Mouse (Mus musculus) megakaryocyte, embryonic 14.5 days (primary cell): ENCODE measurements around the gene Maml3.

Experiments used
- FLI1 ChIP-seq: IDR thresholded peaks from 2 replicates; pipeline ENCODE4 v1.6.1; 2012; ENCODE audit warnings: low read length, inconsistent platforms, mixed read lengths
- GATA1 ChIP-seq: IDR thresholded peaks from 3 replicates; pipeline ENCODE4 v1.6.1; 2012; ENCODE audit warnings: mixed read lengths, low read length, inconsistent platforms, borderline replicate concordance

- TF ChIP-seq GATA1 (no peak), FLI1 (no peak)
Measured at GRCm38 (mm10) chr3:51888295-51888661, 216.6 kb downstream of the Maml3 start.
